Mouse (Mus musculus): ENCODE measurements around the gene Exoc6b.
A peak's percentile ranks its signal among the peaks of the same experiment; 100 is the strongest.

Exoc6b gene

GRCm38 (mm10) chr6:84582826-84583225 is 486.5 kb downstream of the Exoc6b start:
- no peak for DNase-seq

- DNase-seq: no peak
Observed at GRCm38 (mm10) chr6:84581833-84582445, 487.4 kb downstream of the Exoc6b start.

- no peak for DNase-seq
Observed at GRCm38 (mm10) chr6:84580979-84581832, 488.1 kb downstream of the Exoc6b start.

- no peak for DNase-seq
Observed at GRCm38 (mm10) chr6:84579508-84579907, 489.8 kb downstream of the Exoc6b start.

GRCm38 (mm10) chr6:84578928-84579327 is 490.4 kb downstream of the Exoc6b start:
- DNase-seq: peak; percentile 60

GRCm38 (mm10) chr6:84577898-84578297 is 491.4 kb downstream of the Exoc6b start:
- DNase-seq: no peak

GRCm38 (mm10) chr6:84573905-84574660 is 495.2 kb downstream of the Exoc6b start:
- peak; percentile 37 for DNase-seq

- DNase-seq: no peak
Observed at GRCm38 (mm10) chr6:84570039-84570438, 499.3 kb downstream of the Exoc6b start.

GRCm38 (mm10) chr6:84569590-84569989 is 499.7 kb downstream of the Exoc6b start:
- no peak for DNase-seq

- no peak for DNase-seq
Observed at GRCm38 (mm10) chr6:84568880-84569279, 500.4 kb downstream of the Exoc6b start.

Data from lung, postnatal 10 days (tissue).